Mouse (Mus musculus) lung, adult 2 months (tissue): ENCODE results near the gene Col11a1.

Source experiments
- CTCF ChIP-seq: fragments of 200-500 bp; IDR thresholded peaks from 2 replicates; pipeline ENCODE4 v1.5.1; 2011; ENCODE audit warnings: mild to moderate bottlenecking, low read length, control low read depth; ENCODE audit not compliant: insufficient read depth
- POLR2A ChIP-seq: fragments of 200-500 bp; IDR thresholded peaks from 2 replicates; pipeline ENCODE4 v1.6.1; 2011; ENCODE audit warnings: low read depth, mild to moderate bottlenecking, control low read depth, low read length, borderline replicate concordance; ENCODE audit errors: extremely low read depth

GRCm38 (mm10) chr3:114229501-114229900 is 199.2 kb downstream of the Col11a1 start:
- TF ChIP-seq POLR2A: no peak
- no peak for TF ChIP-seq CTCF
